Mouse (Mus musculus) bone marrow macrophage, adult 2 months (primary cell): ENCODE results near the gene Exd2.

Experiments
- CTCF ChIP-seq: IDR thresholded peaks from 2 replicates; pipeline ENCODE4 v1.5.1; 2012; ENCODE audit warnings: low read depth, mild to moderate bottlenecking, low read length, moderate library complexity
- POLR2A ChIP-seq: IDR thresholded peaks from 2 replicates; pipeline ENCODE4 v1.6.1; 2012; ENCODE audit warnings: mild to moderate bottlenecking, low read depth, low read length, borderline replicate concordance

GRCm38 (mm10) chr12:80427683-80428082 lies 35.2 kb upstream of the Exd2 start:
- TF ChIP-seq CTCF (no peak), POLR2A (no peak)
